Mouse (Mus musculus) olfactory bulb, adult 2 months (tissue): Measurements from ENCODE around the gene Creb3l2.

ENCODE experiments used
- CTCF ChIP-seq: fragments of 200-500 bp; IDR thresholded peaks from 2 replicates; pipeline ENCODE4 v1.5.1; 2012; ENCODE audit warnings: low read depth, mild to moderate bottlenecking, low read length, moderate library complexity; ENCODE audit not compliant: insufficient read depth
- POLR2A ChIP-seq: fragments of 200-500 bp; IDR thresholded peaks from 2 replicates; pipeline ENCODE4 v1.6.1; 2012; ENCODE audit warnings: mild to moderate bottlenecking, low read depth, low read length, moderate library complexity; ENCODE audit not compliant: insufficient read depth

DNA sequence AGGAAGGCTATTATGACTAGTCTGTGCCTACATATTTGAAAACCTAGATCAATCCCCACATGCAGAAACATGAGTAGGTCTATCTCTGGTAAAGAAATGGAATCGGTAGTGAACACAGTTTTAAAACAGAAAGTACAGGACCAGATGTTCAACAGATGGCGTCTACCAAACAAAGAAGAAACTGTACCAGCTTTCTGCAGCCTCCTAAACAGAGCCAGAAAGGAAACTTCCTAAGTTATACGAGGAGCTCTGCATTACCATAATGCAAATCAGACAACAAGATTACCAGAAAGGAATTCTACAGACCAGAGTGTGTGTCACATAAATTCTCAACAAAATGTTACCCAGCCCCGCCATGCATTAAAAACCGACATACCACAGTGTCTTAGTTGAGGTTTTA, 23.9 kb upstream of the Creb3l2 start:
- TF ChIP-seq POLR2A (no peak), CTCF (no peak)
